Mouse (Mus musculus) cerebellum, adult 11-12 months (tissue): ENCODE measurements around the gene Pla2g4f.

ENCODE experiments used
- DNase-seq: peaks from one replicate; pipeline ENCODE4 v3.0.0; 2022

Gene Pla2g4f

GRCm38 (mm10) chr2:120276951-120277350 is 37.0 kb downstream of the Pla2g4f start:
- DNase-seq, result no peak

- no peak for DNase-seq
These were observed 45.3 kb downstream of the Pla2g4f start for GRCm38 (mm10) chr2:120268635-120269034.

GRCm38 (mm10) chr2:120265523-120265922 is 48.4 kb downstream of the Pla2g4f start:
- no peak for DNase-seq

GRCm38 (mm10) chr2:120264858-120265257 is 49.1 kb downstream of the Pla2g4f start:
- no peak for DNase-seq

- peak; percentile 58 for DNase-seq
These were observed 51.1 kb downstream of the Pla2g4f start for GRCm38 (mm10) chr2:120262876-120263275.

GRCm38 (mm10) chr2:120261346-120261745 is 52.6 kb downstream of the Pla2g4f start:
- no peak for DNase-seq

- DNase-seq, result no peak
These were observed 57.7 kb downstream of the Pla2g4f start for GRCm38 (mm10) chr2:120256259-120256658.

- no peak for DNase-seq
These were observed 61.3 kb downstream of the Pla2g4f start for GRCm38 (mm10) chr2:120252644-120253043.
